Mouse (Mus musculus): ENCODE data around the gene Rab33b.
"Not testable (repeated sequence)": the region's sequence is repeated elsewhere in the genome, so short reads cannot be mapped to it uniquely, and the experiment has no call there.

Gene Rab33b

DNA sequence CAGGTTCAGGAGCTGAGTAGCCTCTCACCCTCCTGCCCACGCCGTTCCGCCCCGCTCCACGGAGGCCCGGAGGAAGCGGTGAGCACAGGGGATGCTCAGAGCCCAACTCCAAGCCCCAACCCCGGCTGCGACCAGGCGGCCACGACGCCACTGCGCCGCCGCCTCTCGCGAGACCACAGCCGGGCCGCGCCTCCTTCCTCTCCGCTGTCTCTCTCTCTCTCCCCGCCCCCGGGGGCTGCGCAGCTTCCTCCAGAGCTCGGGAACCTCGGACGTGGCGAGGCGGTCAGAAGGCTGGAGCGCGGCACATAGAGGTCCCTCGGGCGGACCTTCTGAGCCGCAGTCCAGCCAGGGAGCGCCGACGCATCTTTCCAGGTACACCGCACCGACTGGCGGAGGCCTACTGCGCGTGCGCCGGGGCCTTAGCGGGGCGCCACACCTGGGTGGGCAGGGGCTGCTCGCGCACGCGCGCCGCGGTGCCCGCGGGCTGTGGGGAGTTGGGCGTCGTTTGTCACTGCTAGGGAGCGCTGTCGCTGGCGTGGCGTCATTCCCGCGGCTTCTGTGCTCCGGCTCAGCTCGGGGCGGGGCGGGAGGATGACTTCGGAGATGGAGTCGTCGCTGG is at the start of gene Rab33b:
TSS of gene Rab33b (plus strand) at position 180 of the 619 bp plus-strand sequence.
- in situ Hi-C loops (cut with MboI, MseI): loop anchor here (5.0 kb wide), 1 partner anchor 168 kb away; no protein-coding TSS in a partner anchor

- in situ Hi-C loops (cut with MboI, MseI): not testable (repeated sequence)
These were observed 49.4 kb upstream of the Rab33b start for GRCm38 (mm10) chr3:51434364-51434763.

GRCm38 (mm10) chr3:51434871-51435595 is 48.7 kb upstream of the Rab33b start:
- in situ Hi-C loops (cut with MboI, MseI): no loop called here

DNA sequence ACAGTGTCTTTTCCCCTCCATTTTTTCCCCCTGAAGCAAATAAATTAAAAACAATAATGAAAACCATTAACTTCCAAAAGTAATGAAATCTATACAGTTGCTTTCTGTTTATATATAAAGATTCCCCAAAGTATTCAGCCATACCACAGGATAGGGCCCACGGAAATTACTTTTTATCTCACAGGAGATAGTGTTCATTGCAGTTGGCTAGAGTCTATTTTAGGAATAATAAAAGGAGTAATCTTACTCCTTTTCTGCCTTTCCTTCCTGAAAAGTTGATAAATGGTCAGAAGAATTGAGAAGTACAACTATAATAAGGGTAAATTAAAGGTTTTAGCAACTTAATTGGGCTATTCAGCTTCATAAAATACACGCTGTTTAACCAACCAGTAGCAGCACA is 15.2 kb upstream of the Rab33b start:
- in situ Hi-C loops (cut with MboI, MseI): no loop called here

DNA sequence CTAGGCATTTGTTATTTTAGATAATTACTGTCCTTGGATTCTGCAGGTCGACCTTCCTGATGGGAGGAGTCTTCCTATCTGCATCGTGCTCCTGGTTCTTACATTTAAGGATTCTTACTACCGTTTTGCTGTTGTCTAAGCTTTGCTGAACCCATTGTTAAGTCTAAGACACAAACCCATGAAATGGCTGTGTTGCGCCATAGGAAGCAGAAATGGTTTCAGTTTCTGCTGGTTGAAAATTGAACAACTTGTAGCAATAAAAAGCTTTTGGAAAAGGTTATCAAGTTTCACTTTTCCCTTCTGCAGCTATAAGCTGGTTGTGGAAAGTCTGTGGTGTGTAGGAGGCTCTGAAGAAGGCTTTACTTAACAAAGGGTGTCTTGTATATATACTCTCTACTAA is 8.0 kb upstream of the Rab33b start:
- in situ Hi-C loops (cut with MboI, MseI): no loop called here

- in situ Hi-C loops (cut with MboI, MseI): loop anchor here (5.0 kb wide), 1 partner anchor 172 kb away; no protein-coding TSS in a partner anchor
These were observed 3.8 kb upstream of the Rab33b start for GRCm38 (mm10) chr3:51479893-51480292.

- in situ Hi-C loops (cut with MboI, MseI): loop anchor here (5.0 kb wide), 1 partner anchor 171 kb away; no protein-coding TSS in a partner anchor
These were observed 2.7 kb upstream of the Rab33b start for GRCm38 (mm10) chr3:51481059-51481458.

DNA sequence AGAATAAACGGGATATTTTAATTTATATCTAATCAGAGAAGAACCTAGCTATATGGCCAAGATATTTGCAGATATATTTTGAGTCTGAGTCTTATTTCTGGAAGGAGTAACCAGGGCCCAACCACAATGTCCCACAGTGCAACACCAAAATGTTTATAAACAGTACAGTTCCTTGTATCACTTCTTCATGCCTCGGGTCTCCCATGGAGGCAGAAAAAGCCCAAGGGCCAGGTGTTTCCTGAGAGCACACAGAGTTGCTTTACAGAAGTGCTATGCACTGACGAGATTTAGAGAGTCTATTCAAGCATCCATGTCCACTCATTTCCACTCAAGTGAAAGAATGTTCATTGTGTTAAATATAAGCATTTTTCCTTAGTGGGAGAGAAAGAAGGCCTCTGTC is 1.8 kb upstream of the Rab33b start:
- in situ Hi-C loops (cut with MboI, MseI): loop anchor here (5.0 kb wide), 1 partner anchor 170 kb away; no protein-coding TSS in a partner anchor

DNA sequence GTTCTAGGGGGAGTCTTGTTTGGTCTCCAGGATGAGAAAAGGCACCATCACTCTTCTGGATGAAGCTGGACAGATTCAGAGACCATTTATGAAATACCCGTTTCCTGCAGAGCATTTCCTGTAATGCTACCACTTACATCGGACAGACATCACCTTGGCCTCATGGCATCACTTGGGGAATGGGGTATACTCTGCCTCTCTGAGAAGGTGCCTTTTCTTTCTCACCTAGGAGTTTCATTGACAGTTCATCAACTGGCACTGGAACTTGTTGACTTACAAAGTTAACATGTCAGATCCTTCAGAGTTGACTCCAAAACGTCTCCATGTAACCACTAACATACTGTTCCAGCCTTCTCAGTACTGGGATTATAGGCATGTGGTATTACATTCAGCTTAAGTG is 939 bp upstream of the Rab33b start:
- in situ Hi-C loops (cut with MboI, MseI): loop anchor here (5.0 kb wide), 1 partner anchor 170 kb away; no protein-coding TSS in a partner anchor

- in situ Hi-C loops (cut with MboI, MseI): loop anchor here (5.0 kb wide), 1 partner anchor 168 kb away; no protein-coding TSS in a partner anchor
These were observed 650 bp downstream of the Rab33b start for GRCm38 (mm10) chr3:51484370-51484769.

DNA sequence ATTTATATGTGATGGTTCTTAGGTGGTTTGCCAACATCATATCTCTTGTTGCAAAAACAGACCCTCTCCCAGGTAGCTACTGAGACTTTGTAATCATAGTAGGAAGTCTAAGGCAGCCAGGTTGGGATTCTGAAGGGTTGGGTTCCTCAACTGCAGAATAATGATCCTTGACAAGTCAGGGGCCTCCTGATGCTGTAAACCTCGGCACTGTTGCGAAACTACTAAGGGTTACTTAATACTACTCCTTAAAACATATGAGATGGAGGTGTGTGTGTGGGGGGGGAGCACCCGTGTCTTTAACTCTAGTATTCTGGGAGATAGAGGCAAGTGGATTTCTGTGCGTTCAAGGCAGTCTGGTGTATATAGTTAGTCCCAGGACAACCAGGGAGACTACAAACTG is 1.6 kb downstream of the Rab33b start:
- in situ Hi-C loops (cut with MboI, MseI): no loop called here

DNA sequence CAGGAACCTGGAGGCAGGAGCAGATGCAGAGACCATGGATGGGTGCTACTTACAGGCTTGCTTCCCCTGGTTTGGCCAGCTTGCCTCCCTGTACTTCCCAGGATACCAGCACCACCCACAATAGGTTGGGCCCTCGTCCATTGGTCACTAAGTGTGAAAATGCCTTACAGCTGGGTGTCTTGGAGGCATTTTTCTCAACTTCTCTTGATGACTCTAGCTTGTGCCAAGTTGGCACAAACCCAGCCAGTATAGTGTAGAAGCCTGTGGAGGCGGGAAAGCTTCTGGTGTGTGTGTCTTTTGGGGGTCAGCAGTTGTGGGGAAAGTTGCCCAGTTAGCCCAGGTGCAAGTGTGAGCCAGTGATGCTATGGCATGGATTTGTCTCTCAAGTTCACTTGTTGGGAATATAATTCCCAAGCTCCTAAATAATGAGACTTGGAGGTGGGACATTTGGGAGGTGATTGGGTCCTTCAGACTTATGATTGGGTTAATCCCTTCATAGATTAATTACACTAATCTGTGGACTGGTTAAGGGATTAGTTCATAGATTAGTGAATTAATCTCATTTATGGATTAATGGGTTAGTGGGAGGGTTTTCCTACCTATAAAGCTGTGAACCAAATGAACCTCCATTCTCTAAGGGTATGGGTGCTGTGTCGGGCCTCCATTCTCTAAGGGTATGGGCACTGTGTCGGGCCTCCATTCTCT is 2.9 kb downstream of the Rab33b start:
- in situ Hi-C loops (cut with MboI, MseI): no loop called here

DNA sequence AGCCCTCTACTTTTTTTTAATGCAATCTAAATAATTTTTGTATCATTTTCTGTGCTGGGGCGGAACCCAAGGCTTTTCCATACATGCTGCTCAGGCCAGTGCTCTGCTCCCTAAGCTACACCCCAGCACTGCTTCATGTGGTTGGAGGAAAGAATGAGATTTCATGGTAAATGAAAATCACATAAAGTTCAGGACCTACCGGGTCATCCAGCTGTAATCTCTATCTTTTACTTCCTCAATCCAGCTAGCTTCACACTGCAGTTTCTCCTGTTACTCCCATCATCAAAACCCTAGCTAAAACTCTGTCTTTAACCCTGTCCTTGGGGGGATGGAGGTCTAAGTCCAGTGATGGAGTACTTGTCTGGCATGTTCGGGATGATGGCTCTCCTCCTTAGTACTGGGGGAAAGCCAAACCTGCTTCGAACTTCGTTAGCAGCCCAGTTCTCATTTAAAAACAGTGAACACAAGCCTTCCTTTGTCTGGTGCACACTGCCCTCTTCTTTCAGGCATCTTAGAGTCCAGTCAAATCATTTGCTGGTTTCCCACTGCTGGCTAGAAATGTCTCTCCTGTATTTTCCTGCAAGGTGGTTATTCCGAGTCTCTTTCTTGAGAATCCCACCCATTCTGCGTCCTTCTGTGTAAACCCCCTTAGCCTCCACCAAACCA is 6.5 kb downstream of the Rab33b start:
- in situ Hi-C loops (cut with MboI, MseI): no loop called here

DNA sequence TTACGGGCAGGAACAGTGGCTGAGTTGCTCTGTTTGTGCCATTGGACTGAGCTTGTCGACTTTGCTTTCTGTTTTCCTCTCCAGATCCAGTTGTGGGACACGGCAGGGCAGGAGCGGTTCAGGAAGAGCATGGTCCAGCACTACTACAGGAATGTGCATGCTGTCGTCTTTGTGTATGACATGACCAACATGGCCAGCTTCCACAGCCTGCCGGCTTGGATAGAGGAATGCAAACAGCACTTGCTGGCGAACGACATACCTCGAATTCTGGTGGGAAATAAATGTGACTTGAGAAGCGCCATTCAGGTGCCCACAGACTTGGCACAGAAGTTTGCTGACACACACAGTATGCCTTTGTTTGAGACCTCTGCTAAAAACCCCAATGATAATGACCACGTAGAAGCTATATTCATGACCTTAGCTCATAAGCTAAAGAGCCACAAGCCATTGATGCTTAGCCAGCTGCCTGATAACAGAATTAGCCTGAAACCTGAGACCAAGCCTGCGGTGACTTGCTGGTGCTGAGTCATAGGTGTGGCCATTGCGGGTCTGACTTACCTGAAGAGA is 9.6 kb downstream of the Rab33b start:
- in situ Hi-C loops (cut with MboI, MseI): no loop called here

- in situ Hi-C loops (cut with MboI, MseI): no loop called here
These were observed 10.7 kb downstream of the Rab33b start for GRCm38 (mm10) chr3:51494466-51494865.

DNA sequence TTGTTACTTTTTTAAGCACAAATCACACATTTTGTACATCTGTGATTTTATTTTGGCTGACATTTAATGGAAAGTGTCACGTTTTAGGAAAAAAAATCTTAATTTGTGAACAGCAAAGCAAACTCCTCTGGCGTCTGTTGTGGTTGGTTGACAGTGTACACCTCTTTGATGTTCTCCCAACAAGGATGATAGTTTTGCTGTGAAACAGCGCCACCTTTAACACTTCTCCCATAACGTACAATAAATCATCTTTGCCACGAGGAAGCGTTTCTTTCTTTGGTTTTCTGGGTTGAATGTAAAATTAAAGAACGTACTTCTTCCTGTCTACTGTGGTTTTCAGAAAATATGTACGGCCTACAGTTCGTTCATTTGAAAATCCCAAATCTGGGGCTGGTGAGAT is 11.9 kb downstream of the Rab33b start:
- in situ Hi-C loops (cut with MboI, MseI): no loop called here

- in situ Hi-C loops (cut with MboI, MseI): no loop called here
These were observed 14.3 kb downstream of the Rab33b start for GRCm38 (mm10) chr3:51497978-51498377.

- in situ Hi-C loops (cut with MboI, MseI): no loop called here
These were observed 14.9 kb downstream of the Rab33b start for GRCm38 (mm10) chr3:51498659-51499058.

GRCm38 (mm10) chr3:51499876-51500275 is 16.2 kb downstream of the Rab33b start:
- in situ Hi-C loops (cut with MboI, MseI): no loop called here

- in situ Hi-C loops (cut with MboI, MseI): no loop called here
These were observed 20.7 kb downstream of the Rab33b start for GRCm38 (mm10) chr3:51504385-51504952.

DNA sequence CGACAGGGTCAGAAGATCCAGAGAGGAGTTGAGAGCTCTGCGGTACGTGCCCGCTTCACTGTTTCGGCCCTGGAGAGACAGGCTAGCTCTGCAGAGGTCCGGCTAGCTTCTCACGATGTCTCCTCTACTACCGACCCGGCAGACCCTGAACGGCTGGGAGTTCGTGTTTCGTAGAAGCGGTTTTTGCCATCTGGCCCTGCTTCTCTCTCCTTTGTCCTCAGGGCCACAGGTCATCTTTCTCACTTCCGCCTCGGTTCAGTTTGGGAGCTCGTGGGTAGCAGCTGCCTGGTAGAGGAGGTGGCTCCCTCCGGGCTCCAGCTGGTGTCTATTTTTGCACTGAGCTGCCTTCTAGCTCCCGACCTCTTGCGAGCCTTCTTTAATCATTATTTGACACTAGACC is 21.7 kb downstream of the Rab33b start:
- in situ Hi-C loops (cut with MboI, MseI): no loop called here
